Mouse (Mus musculus): ENCODE data around the gene Tssk3. TPM values are rescaled to one million over a fixed set of nuclear protein-coding genes. Genes with fewer than 3 reads are reported as not detected.

Tssk3 gene
- polyA plus RNA-seq, 1 experiment from 2014 or later, result not detected

- Histone ChIP-seq H3K27ac (ENCODE audit: low read depth, low read length) (peak within 1 kb of the TSS; percentile 97), H3K4me1 (ENCODE audit: control insufficient read depth, insufficient read depth, low read length) (peaks cover 30% of the 10 kb centered on the region), H3K36me3 (ENCODE audit: control insufficient read depth, insufficient read depth, low read length) (no peaks in the 10 kb centered on the region; the same call in 1 of the 2 replicates), H3K4me3 (ENCODE audit: low read depth, low read length) (peak within 1 kb of the TSS; percentile 92), H3K4me2 (peak within 1 kb of the TSS; percentile 74), H3K9me3 (ENCODE audit: control insufficient read depth, low read length) (no peaks in the 10 kb centered on the region), H3K9ac (ENCODE audit: low read length) (peak within 1 kb of the TSS; percentile 100), H3K27me3 (ENCODE audit: control insufficient read depth, insufficient read depth, low read length) (no peaks in the 10 kb centered on the region)
- ATAC-seq (ENCODE audit: low FRiP score) (peak; percentile 87), DNase-seq (ENCODE audit: low spot score, missing footprints) (peak; percentile 99)
- WGBS, result 4% methylated on average over 47 of the region's 47 CpGs
Observed at GRCm38 (mm10) chr4:129513086-129513767, 22.4 kb upstream of the Tssk3 start, which contains the start of gene Marcksl1. Gene Marcksl1 (plus strand): TSS chr4:129513581.

- peak overlapping the region; percentile 71 for H3K27ac ChIP-seq (ENCODE audit: low read depth, low read length)
- DNase-seq (ENCODE audit: low spot score, missing footprints) (no peak), ATAC-seq (ENCODE audit: low FRiP score) (no peak)
- H3K36me3 ChIP-seq (ENCODE audit: control insufficient read depth, insufficient read depth, low read length), result no peaks in the 10 kb centered on the region
- 19% methylated on average over 6 of the region's 6 CpGs for WGBS
- H3K4me1 ChIP-seq (ENCODE audit: control insufficient read depth, insufficient read depth, low read length), result peaks cover 30% of the 10 kb centered on the region
- H3K9ac ChIP-seq (ENCODE audit: low read length), result peak overlapping the region; percentile 33; the same call in 1 of the 2 replicates
- no peaks in the 10 kb centered on the region for H3K27me3 ChIP-seq (ENCODE audit: control insufficient read depth, insufficient read depth, low read length)
- H3K4me3 ChIP-seq (ENCODE audit: low read depth, low read length), result no peak overlapping the region
- H3K9me3 ChIP-seq (ENCODE audit: control insufficient read depth, low read length), result no peaks in the 10 kb centered on the region
- peak overlapping the region; percentile 17; the same call in 1 of the 2 replicates for H3K4me2 ChIP-seq
Observed at GRCm38 (mm10) chr4:129511413-129512096, 20.7 kb upstream of the Tssk3 start.

- no peak overlapping the region for H3K4me3 ChIP-seq (ENCODE audit: low read depth, low read length)
- peak overlapping the region; percentile 24; the same call in 1 of the 2 replicates for H3K9ac ChIP-seq (ENCODE audit: low read length)
- no peak for ATAC-seq (ENCODE audit: low FRiP score)
- H3K36me3 ChIP-seq (ENCODE audit: control insufficient read depth, insufficient read depth, low read length), result no peaks in the 10 kb centered on the region
- H3K4me1 ChIP-seq (ENCODE audit: control insufficient read depth, insufficient read depth, low read length), result peaks cover 30% of the 10 kb centered on the region
- DNase-seq (ENCODE audit: low spot score, missing footprints), result no peak
- no peaks in the 10 kb centered on the region for H3K9me3 ChIP-seq (ENCODE audit: control insufficient read depth, low read length)
- H3K27ac ChIP-seq (ENCODE audit: low read depth, low read length), result peak overlapping the region; percentile 71
- H3K27me3 ChIP-seq (ENCODE audit: control insufficient read depth, insufficient read depth, low read length), result no peaks in the 10 kb centered on the region
- WGBS, result 46% methylated on average over 6 of the region's 6 CpGs
- H3K4me2 ChIP-seq, result no peak overlapping the region
Observed at GRCm38 (mm10) chr4:129510723-129511412, 20.0 kb upstream of the Tssk3 start.

- Histone ChIP-seq H3K27me3 (ENCODE audit: control insufficient read depth, insufficient read depth, low read length) (no peaks in the 10 kb centered on the region), H3K36me3 (ENCODE audit: control insufficient read depth, insufficient read depth, low read length) (no peaks in the 10 kb centered on the region), H3K27ac (ENCODE audit: low read depth, low read length) (no peak overlapping the region), H3K4me3 (ENCODE audit: low read depth, low read length) (no peak overlapping the region), H3K4me2 (no peak overlapping the region), H3K4me1 (ENCODE audit: control insufficient read depth, insufficient read depth, low read length) (peaks cover 24% of the 10 kb centered on the region), H3K9me3 (ENCODE audit: control insufficient read depth, low read length) (no peaks in the 10 kb centered on the region), H3K9ac (ENCODE audit: low read length) (no peak overlapping the region)
- ATAC-seq (ENCODE audit: low FRiP score) (no peak), DNase-seq (ENCODE audit: low spot score, missing footprints) (no peak)
- WGBS, result 67% methylated on average over 3 of the region's 3 CpGs
Observed at GRCm38 (mm10) chr4:129509650-129510049, 18.8 kb upstream of the Tssk3 start.

GRCm38 (mm10) chr4:129508834-129509600 lies 18.2 kb upstream of the Tssk3 start:
- H3K36me3 ChIP-seq (ENCODE audit: control insufficient read depth, insufficient read depth, low read length), result no peaks in the 10 kb centered on the region
- ATAC-seq (ENCODE audit: low FRiP score) (no peak), DNase-seq (ENCODE audit: low spot score, missing footprints) (peak; percentile 82)
- H3K27ac ChIP-seq (ENCODE audit: low read depth, low read length), result no peak overlapping the region
- no peak overlapping the region for H3K4me2 ChIP-seq
- no peaks in the 10 kb centered on the region for H3K27me3 ChIP-seq (ENCODE audit: control insufficient read depth, insufficient read depth, low read length)
- H3K4me1 ChIP-seq (ENCODE audit: control insufficient read depth, insufficient read depth, low read length), result peaks cover 24% of the 10 kb centered on the region
- WGBS, result 69% methylated on average over 15 of the region's 15 CpGs
- no peaks in the 10 kb centered on the region for H3K9me3 ChIP-seq (ENCODE audit: control insufficient read depth, low read length)
- 0 out of 2 replicates have a peak overlapping the region, but pooled peaks have one; percentile 20 for H3K9ac ChIP-seq (ENCODE audit: low read length)
- no peak overlapping the region for H3K4me3 ChIP-seq (ENCODE audit: low read depth, low read length)

- peaks cover 24% of the 10 kb centered on the region for H3K4me1 ChIP-seq (ENCODE audit: control insufficient read depth, insufficient read depth, low read length)
- no peak for ATAC-seq (ENCODE audit: low FRiP score)
Observed at GRCm38 (mm10) chr4:129508237-129508515, 17.4 kb upstream of the Tssk3 start.

GRCm38 (mm10) chr4:129507434-129508236 lies 16.8 kb upstream of the Tssk3 start:
- no peaks in the 10 kb centered on the region for H3K9me3 ChIP-seq (ENCODE audit: control insufficient read depth, low read length)
- no peaks in the 10 kb centered on the region for H3K36me3 ChIP-seq (ENCODE audit: control insufficient read depth, insufficient read depth, low read length)
- no peak overlapping the region for H3K4me2 ChIP-seq
- no peak overlapping the region for H3K4me3 ChIP-seq (ENCODE audit: low read depth, low read length)
- no peak overlapping the region for H3K27ac ChIP-seq (ENCODE audit: low read depth, low read length)
- ATAC-seq (ENCODE audit: low FRiP score) (no peak), DNase-seq (ENCODE audit: low spot score, missing footprints) (peak; percentile 72)
- no peaks in the 10 kb centered on the region for H3K27me3 ChIP-seq (ENCODE audit: control insufficient read depth, insufficient read depth, low read length)
- 77% methylated on average over 9 of the region's 10 CpGs for WGBS
- H3K9ac ChIP-seq (ENCODE audit: low read length), result no peak overlapping the region
- H3K4me1 ChIP-seq (ENCODE audit: control insufficient read depth, insufficient read depth, low read length), result peaks cover 20% of the 10 kb centered on the region

More at GRCm38 (mm10) chr4:129508237-129508515, 17.4 kb upstream of the Tssk3 start:
- no peaks in the 10 kb centered on the region for H3K36me3 ChIP-seq (ENCODE audit: control insufficient read depth, insufficient read depth, low read length)
- no peaks in the 10 kb centered on the region for H3K9me3 ChIP-seq (ENCODE audit: control insufficient read depth, low read length)
- no peak overlapping the region for H3K9ac ChIP-seq (ENCODE audit: low read length)
- no peak overlapping the region for H3K4me3 ChIP-seq (ENCODE audit: low read depth, low read length)
- WGBS, result 74% methylated on average over 3 of the region's 3 CpGs
- no peak overlapping the region for H3K27ac ChIP-seq (ENCODE audit: low read depth, low read length)
- DNase-seq (ENCODE audit: low spot score, missing footprints), result peak; percentile 72
- no peaks in the 10 kb centered on the region for H3K27me3 ChIP-seq (ENCODE audit: control insufficient read depth, insufficient read depth, low read length)
- H3K4me2 ChIP-seq, result no peak overlapping the region

- no peak for DNase-seq (ENCODE audit: low spot score, missing footprints)
- Histone ChIP-seq H3K27me3 (ENCODE audit: control insufficient read depth, insufficient read depth, low read length) (no peaks in the 10 kb centered on the region), H3K9me3 (ENCODE audit: control insufficient read depth, low read length) (no peaks in the 10 kb centered on the region), H3K4me3 (ENCODE audit: low read depth, low read length) (no peak overlapping the region), H3K9ac (ENCODE audit: low read length) (no peak overlapping the region), H3K27ac (ENCODE audit: low read depth, low read length) (no peak overlapping the region), H3K4me2 (no peak overlapping the region), H3K36me3 (ENCODE audit: control insufficient read depth, insufficient read depth, low read length) (no peaks in the 10 kb centered on the region), H3K4me1 (ENCODE audit: control insufficient read depth, insufficient read depth, low read length) (peaks cover 1% of the 10 kb centered on the region)
- WGBS, result 91% methylated on average over 3 of the region's 3 CpGs
- ATAC-seq (ENCODE audit: low FRiP score), result no peak
Observed at GRCm38 (mm10) chr4:129505511-129505910, 14.7 kb upstream of the Tssk3 start.
